Mouse (Mus musculus) heart, postnatal 0 days (tissue): ENCODE results near the gene Lgals4.

Experiments used
- CTCF ChIP-seq: IDR thresholded peaks from 2 replicates; pipeline ENCODE4 v1.5.1; 2016; ENCODE audit warnings: antibody characterized with exemption, control low read depth, low read depth
- EP300 ChIP-seq: IDR thresholded peaks from 2 replicates; pipeline ENCODE4 v1.6.1; 2016; ENCODE audit warnings: antibody characterized with exemption, low read depth

DNA sequence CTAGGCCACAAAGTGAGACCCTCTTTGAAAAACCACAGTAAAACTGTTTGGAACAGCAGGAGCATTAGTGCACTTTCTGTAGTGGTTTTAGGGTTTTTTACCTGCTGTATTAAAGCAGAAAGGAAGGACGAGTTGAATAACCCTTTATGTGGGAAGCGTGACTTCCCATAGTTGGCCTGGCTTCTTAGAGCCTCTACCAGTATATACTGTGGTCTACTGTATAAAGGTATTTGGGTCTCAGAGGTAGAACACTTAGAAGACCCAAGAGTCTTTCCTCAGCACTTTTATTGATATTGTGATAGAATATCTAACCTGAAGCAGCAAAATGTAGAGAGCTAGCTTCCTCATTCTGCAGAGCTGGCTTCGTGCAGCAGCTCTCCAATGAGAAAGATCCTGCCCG is 14.1 kb upstream of the Lgals4 start:
- TF ChIP-seq CTCF (no peak), EP300 (no peak)
